Mouse (Mus musculus): ENCODE results near the gene Serbp1.
"Not testable (repeated sequence)": the region's sequence is repeated elsewhere in the genome, so short reads cannot be mapped to it uniquely, and the experiment has no call there.

The Serbp1 gene

DNA sequence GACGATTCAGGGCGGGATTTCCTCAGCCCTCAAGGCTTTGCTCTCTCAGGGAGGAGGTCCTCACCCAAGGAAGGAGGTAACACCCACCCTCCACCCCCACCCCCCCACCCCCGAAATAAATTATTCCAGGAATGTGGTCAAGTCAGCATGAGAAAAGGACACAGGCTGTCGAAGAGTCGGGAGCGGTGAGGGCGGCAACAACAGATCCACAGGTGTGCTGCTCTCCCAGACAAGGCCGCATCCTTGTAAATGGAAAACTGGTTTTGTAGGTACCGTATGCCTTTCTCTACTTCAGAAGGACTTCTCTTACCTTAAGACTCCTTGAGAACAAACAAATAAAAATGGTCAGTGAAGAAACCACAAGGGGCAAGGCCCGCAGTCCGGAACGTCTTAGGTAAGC, at the start of gene Serbp1:
Serbp1 (plus strand) TSS at position 200 of the 400 bp plus-strand sequence.
- DNase-seq = no peak

DNA sequence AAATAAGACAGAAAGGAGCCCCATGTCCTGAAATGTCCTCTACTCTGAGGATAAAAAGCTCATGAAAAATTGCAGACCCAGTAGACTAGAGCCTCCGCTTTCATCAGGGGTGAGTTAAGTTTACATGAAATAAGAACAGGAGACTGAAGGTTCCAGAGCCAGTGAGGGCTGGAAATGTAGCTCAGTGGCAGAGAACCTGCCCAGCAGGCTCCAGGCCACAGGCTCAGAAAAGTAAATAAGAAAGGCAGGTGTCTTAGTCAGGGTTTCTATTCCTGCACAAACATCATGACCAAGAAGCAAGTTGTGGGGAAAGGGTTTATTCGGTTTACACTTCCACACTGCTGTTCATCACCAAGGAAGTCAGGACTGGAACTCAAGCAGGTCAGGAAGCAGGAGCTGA, 44.4 kb upstream of the Serbp1 start:
- no peak for DNase-seq

DNA sequence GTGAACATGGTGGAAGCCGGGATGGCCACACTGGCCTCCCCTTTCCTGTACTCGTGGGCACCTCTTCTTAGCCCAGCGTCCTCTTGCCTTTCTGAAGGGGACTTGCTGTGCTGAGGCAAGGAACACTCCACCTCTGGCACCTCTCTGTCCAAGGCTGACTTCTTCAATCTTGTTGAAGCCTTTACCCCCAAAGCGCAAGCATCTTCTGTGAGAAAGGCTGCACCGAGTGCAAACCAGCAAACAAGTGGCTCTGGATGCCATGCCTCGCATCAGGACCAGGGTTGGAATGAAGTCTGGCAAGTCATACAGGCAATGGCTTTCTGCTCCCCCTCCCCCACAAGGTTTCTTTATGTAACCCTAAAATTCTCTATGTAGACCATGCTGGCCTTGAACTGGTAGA, 43.4 kb upstream of the Serbp1 start:
- DNase-seq = no peak

DNA sequence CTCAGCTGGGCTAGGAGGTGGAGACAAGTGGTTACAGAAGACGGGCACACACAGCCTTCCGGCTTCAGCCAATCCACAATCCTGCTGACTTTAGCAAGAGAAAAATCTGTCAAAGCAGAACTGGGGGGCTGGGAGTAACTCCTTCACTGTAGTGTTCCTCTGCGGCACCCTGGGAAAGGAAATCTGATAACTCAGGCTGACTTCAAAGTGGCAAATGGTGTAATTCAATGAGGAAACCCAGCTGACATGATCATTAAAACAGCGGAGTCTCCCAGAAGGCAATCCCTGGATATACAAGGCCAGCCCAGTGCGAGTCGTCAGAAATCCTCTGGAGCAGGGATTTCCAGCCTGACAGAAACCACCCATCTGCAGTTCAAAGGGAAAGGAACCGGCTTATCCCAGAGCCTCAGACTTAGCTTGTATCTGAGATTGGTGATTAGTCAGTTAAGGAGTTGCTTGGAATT, 42.8 kb upstream of the Serbp1 start:
- peak; percentile 13 to 19 for DNase-seq

DNA sequence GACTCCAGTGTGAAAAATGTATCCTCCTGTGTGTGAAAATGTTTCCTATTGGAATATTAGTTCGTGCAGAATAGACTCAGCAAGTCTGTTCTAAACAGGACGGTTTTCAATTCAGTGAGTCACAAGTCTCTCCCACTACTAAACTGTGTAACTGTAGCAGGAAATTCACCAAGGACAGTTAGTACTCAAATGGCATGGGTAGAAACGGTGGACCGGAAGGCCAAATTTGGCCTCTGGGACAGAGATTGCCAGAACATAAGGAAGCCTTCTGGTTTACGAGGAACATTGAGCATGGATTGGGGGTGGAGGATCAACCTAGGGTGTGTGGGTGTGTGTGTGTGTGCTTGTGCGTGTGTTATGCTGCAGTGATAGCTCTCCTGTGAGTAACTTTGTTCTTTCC, 41.2 kb upstream of the Serbp1 start:
- no peak for DNase-seq

DNA sequence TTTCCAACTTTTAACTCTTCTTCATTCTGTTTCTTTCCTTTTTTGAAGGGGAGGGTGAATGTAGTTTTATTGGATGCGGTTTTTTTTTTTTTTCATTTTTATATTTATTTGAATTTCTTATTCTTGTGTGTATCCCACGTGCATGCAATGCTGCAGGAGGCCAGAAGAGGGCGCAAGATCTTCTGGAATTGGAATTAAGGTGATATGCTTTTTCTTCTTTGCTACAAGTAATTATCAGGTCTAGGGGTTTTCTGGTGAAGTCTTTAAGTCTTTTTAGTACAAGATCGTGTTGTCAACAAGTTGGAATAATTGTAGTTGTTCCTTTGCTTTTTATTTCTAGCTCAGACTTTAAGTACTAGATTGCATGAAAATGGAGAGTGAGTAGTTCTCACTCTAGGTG, 39.9 kb upstream of the Serbp1 start:
- DNase-seq = peak; percentile 59 to 69

DNA sequence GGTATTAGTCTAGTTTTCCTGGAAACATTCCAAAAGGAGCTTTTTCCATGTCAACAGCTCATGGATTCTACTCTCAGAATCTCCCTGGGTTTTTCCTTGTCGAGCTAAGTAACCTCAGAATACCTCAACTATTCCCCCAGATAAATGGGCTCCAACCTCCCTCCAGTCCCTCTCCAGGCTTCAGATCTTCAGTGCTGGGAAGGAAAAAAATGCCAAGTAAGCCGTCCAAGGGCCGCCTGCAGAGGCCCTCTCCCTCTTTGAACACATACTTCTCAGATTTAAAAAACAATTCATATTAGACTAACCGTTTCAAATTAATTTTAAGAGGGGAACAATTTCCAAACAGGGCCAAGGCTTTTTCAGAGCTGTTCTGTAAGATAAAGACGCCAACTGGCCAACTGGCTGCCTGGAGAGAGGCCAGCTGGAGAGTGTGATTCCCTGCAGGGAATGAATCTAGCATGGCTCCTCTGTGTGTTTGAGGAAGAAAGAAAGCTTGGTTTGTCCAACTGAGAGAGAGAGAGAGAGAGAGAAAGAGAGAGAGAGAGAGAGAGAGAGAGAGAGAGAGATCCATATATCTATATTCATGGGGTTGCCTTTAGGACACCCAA, 37.2 kb upstream of the Serbp1 start:
- peak; percentile 35 to 36 for DNase-seq

DNA sequence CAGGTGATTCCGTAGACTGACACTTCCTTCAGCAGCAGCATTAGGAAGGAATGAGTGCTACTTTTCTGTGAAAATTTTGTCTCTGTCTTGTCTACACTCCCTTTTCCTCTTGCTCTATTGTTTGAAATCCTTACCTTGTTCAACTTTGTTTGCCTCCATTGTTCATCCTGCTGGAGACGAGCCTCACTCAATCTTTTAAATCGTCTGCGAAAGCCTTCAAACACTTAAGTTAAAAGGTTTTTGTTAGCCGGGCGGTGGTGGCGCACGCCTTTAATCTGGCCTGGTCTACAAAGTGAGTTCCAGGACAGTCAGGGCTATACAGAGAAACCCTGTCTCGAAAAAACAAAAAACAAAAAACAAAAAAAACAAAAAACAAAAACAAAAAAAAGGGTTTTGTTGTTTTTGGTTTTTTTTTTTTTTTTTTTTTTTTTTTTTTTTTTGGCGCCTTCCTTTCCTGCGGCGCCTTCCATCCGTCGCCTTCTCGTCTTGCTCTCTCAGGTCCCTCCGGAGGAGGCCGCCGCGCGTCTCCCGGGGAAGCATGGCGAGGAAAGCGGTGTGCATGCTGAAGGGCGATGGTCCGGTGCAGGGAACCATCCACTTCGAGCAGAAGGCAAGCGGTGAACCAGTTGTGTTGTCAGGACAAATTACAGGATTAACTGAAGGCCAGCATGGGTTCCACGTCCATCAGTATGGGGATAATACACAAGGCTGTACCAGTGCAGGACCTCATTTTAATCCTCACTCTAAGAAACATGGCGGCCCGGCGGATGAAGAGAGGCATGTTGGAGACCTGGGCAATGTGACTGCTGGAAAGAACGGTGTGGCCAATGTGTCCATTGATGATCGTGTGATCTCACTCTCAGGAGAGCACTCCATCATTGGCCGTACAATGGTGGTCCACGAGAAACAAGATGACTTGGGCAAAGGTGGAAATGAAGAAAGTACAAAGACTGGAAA, 32.6 kb upstream of the Serbp1 start:
- DNase-seq = no peak

DNA sequence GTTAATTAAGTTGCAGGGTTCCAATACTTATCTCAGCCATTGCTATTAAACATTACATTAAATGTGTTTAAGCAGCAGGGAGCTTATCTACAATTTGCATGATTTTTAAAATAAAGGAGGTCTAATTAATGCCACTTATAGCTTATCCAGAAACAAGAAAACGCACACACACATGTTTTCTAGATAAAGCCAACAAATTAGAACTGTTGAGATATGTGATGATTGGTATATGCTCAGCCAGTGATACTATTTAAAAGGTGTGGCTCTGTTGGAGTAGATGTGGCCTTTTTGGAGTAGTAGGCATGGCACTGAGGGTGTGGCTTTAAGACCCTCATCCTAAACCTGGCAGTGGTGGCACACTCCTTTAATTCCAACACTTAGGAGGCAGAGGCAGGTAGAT, 25.6 kb upstream of the Serbp1 start:
- DNase-seq = no peak

DNA sequence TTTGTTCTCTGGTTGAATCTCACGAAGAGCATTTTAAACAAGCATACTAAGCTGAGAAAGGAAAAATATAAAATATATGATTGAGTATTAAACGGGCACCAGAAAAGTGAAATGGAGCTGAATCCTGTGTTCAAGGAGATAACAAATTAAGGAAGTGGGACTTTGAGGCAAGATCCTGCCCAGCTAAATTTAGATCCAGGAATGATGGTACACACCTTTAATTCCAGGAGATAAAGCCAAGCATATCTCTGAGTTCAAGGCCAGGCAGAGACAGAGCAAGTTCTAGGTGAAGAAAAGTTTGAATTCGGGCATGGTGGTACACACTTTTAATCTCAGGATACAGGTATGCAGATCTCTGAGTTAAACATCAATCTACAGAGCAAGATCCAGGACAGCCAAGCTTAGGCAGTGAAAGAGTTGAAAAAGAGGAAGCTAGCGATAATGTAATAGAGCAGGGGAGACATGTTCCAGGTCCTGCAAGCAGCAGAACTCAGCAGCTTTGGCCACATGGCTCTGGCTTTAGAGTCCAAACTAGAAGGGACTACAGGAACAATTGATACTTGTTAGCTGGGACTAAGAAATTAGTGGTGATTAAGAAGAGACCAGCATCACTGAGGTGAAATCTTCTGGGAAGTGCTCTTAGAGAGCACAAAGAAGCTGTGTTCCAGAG, 24.4 kb upstream of the Serbp1 start:
- no peak for DNase-seq

DNA sequence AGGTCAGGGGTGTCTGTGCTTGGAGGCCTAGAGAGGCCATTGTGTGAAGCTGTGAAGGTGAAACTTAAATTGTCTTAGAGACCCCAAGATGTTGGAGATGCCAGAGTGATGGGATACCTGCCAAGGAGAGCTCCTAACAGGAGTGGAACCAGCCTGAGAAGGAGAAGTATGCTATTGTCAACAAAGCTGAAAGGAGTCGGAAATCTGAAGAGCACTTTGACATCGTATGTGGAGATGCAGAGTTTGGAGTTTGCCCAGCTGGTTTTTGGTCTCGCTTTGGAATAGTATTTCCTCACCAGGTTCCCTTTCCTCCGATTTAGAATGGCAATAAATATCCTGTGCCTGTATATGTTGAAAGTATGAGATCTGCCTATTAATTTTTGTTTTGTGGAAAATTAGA, 20.6 kb upstream of the Serbp1 start:
- no peak for DNase-seq

DNA sequence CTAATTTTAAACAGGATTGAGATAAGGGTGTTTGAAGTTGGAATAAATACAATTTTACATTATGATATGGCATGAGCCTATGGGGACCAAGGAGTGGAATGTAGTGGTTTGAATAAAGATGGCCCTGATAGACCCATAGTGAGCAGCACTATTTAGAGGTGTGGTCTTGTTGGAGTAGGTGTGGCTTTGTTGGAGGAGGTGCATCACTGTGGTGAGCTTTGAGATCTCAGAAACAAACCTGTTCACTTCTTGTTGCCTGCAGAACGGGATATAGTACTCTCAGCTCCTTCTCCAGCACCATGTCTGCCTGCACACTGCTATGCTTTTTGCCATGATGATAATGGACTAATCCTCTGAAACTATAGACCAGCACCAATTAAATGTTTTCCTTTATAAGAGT, 20.1 kb upstream of the Serbp1 start:
- no peak for DNase-seq

DNA sequence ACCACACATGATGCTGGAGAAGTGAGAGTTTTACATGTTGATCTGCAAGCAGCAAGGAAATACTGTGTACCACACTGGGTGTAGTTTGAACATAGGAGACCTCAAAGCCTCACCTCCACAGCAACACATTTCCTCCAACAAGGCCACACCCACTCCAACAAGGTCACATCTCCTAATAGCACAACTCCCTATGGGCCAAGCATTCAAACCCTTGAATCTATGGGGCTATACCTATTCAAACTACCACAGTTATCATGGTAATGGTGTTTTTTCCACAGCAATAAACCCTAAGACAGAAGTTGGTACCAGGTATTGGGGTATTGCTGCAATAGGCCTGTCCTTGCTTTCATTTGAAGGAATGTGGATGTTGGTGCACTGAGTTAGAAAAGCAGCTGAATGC, 19.4 kb upstream of the Serbp1 start:
- DNase-seq = no peak

DNA sequence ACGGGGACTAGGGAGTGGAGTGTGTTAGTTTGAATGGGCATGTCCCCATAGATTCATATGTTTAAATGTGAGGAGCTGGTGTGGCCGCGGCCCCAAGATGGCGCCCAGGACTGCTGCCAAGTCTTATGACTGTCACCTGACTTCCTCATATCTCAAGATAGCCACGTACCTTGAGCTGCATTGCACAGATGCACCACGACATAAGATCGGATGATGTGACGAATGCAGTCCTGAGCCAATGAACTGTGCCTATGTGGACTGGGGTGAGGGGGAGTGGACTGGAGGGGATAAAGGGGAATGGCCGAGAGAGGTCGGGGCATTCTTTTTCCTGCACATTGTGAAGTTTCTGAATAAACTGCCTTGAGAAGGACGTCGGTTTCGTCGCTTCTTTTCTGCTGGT, 18.0 kb upstream of the Serbp1 start:
- DNase-seq = not testable (repeated sequence)

DNA sequence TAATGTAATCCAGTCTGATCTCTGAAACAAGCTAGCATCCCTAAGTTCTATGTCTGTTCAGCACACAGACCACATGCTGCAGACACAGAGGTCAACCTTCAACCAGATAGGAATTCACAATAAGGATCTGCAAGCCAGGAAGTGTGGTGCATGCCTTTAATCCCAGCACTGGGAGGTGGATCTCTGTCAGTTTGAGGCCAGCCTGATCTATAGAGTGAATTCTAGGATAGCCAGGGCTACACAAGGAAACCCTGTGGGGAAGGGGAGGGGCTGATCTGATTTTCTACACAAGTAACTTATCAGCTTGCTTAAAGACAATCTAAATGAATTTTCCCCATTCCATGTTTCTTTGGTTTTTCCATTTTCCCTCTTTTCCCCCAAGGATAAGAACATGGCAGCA, 17.2 kb upstream of the Serbp1 start:
- no peak for DNase-seq

DNA sequence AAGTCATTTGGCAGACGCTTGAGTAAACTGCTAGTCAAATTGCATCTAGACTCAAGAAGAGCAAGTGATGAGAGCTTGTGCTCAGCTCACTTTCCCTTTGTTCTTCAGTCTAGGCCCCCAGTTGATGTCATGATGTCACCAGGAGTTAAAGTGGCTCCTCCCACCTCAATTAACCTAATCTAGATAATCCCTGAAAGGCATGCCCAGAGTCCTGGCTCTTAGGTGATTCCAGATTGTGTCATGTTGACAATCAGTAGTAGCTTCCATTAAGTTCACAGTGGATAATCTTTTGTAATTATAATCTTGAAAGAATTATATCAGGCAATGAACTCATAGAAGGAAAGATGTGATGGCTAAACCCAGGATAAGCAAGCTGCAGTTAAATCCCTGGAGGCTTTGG, 14.9 kb upstream of the Serbp1 start:
- no peak for DNase-seq

DNA sequence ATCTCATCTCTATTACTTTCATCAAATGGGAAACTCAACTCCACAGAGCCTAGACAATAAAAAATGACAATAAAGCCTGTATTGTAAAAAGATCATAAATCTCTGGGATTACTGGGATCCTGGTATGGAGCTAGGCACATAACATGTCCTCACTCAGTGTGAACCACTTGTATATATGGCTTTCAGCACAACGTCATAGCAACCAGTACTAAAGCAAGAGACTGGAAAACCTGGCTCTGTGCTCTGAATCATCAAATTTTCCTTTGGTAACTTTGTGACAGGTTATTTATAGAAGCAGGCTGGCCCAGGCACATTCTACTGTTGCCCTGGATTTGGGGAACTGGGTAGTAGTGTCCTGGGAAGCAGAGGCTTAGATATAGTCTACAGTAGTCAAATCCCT, 14.5 kb upstream of the Serbp1 start:
- no peak for DNase-seq

DNA sequence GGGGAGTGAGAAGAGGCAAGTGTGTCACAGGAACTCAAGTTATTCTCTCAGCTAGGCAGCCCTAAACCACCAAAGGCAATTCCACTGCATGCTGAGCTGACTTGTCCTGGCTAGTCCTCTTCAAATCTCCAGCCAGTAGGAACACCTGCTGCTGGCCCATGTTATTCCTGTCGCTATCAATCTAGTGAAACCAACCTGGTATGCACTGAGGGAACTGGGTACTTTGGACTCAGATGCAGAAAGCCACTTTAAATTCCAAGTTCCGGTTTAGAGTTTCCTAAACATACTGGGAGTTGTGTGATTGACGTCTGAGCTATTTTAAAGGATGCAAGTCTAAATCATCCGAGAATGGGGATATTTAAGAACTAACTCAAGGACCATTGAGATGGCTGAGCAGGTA, 11.7 kb upstream of the Serbp1 start:
- no peak for DNase-seq

DNA sequence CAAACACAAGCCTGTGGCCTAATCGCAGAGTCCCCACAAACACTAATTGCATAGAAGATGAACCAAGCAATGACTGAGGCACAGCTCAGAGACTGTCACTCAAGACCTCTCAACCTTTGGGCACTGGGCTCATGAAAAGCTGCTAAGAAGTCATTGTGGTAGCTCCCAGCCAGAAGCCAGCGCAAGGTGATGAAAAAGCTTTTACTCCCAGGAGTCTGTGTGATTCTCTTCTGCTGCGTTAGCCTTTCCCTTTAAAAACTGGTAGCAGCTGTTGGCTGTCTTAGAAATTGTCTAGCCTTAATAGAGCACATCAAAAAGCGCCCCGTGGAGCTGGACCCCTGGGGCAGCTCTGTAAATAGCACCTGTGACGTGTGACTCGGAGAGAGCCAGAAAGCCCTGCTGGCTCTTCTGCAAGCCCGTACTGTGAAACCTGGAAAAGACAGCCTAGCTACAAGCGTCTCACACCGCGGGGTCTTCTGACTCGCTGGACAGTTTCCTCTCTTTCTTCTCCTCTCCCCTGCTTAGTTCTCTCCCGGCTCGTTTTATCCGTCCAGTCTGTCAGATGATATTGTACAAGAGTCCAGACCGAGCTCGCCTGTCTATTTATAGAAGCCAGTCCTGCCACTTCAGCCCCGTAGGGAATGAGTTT, 9.4 kb upstream of the Serbp1 start:
- DNase-seq = peak; percentile 3 to 10

DNA sequence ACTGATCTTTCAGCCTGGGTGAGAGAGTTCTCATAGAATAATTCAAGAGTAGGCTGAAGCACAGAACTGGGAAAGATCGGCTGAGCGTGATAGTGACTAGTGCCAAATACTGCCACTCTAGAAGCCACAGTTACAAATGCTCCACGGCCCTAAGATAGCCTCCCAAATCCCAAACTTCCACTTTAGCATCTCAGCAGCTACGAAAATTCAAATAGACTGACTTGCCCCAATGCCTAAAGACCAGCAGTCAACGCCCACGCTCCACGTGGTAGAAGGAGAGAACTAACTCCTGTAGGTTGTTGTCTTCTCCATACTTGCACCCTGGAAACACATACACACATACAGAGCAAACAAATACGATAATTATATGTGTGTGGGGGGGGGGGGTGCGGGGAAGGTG, 8.5 kb upstream of the Serbp1 start:
- DNase-seq = no peak

DNA sequence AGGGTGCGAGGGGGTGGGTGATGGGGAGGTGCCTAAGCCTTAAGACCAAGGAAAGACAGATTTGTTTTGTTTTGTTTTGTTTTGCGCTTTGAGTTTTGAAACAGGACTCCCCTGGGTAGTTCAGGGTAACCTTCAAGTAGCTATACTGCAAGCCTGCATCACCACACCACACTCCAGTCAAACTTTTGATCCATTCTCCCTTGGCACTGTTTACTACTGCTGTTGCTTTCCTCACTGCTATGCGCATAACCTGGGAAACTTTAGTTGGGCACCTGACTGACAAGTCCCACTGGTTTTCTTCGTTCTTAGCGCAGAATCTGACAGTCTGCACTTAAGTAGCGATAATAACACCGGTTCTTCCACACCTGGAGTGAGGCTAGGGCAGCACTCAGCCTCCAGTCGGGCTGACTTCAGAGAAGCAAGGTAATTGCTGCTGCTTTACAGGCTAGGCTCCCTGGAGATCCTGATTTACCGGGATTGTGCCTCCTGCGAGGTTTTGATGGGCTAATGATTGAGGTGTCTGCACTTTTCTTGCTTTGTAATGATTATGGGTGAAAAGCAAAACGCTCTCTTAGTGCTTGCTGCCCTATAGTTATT, 8.0 kb upstream of the Serbp1 start:
- peak in 1 of 2 experiments; percentile 5 for DNase-seq

DNA sequence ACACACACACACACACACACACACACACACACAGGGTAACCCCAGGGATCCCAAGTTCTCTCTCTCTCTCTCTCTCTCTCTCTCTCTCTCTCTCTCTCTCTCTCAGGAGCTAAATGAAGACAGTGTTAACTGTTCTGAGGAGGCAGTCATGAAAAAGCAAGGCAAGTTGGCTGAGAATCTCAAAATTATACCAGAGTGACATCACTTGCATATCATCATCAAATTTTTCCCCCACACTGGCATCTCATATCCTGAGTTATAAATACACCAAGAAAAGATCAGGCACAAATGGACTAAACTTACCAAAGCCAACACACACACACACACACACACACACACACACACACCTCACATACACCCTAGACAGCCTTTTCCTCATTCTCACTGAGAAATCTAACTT, 7.0 kb upstream of the Serbp1 start:
- DNase-seq = no peak

DNA sequence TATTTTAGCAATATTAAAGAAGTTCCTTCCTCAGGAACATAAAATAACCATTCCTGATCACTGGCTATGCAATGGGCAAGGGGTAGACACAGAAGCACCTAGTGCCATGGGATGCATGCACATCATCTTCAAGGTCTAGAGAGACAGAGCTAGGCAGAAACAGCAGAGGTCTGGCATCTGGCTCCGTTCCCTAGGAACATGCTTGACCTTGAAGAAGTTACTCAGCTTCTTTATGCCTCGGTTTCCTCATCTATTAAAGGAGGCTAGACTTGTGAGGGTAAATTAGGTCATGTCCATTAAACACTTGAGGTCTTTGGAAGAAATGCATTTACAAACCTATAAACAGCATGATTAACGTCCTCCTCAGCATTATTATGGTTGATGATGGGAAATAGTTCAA, 2.3 kb upstream of the Serbp1 start:
- no peak for DNase-seq

All from kidney, postnatal 4 days (tissue).